Mouse (Mus musculus) ES-E14 (cell line): Measurements from ENCODE around the gene Vsig10.

Experiments used
- CHD2 ChIP-seq: IDR thresholded peaks from 2 replicates; pipeline ENCODE4 v1.6.1; 2014; ENCODE audit warnings: mild to moderate bottlenecking, low read depth, low read length, inconsistent platforms
- HCFC1 ChIP-seq: IDR thresholded peaks from 2 replicates; pipeline ENCODE4 v1.6.1; 2012; ENCODE audit warnings: low read length, inconsistent platforms, borderline replicate concordance; ENCODE audit not compliant: insufficient read depth
- MAFK ChIP-seq: IDR thresholded peaks from 2 replicates; pipeline ENCODE4 v1.6.1; 2014; ENCODE audit warnings: mild to moderate bottlenecking, low read depth, low read length, inconsistent platforms; ENCODE audit not compliant: insufficient read depth
- ZNF384 ChIP-seq: IDR thresholded peaks from 2 replicates; pipeline ENCODE4 v1.6.1; 2012; ENCODE audit warnings: low read depth, low read length, inconsistent platforms

DNA sequence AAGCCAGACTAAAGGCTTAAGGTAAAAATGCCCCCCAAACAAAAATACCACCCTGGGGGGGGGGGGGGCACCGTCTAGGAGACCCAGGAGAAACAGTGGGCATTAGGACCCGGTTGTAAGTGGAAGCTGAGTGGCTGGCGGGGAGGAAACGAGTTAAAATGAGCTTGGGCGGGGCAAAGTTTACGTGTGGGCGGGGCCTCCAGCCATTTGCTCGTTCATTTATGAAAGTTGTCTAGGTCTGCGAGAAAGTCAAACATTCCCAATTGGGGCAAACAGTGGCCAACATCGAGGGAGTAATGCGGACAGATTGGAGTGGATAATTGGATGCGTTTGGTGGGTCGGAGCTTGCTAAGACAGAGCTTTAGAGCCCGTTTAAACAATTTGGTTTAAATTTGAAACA is 5.5 kb upstream of the Vsig10 start:
- no peak for TF ChIP-seq CHD2
- TF ChIP-seq MAFK = no peak
- no peak for TF ChIP-seq ZNF384
- no peak for TF ChIP-seq HCFC1
